Mouse (Mus musculus) heart, postnatal 14 days (tissue): ENCODE measurements around the gene C6. TPM values are rescaled to one million over a fixed set of nuclear protein-coding genes. Genes with fewer than 3 reads are reported as not detected.

Experiments
- total RNA-seq, 2 experiments: library from RNA; stranded (reverse); gene quantifications; 2 replicates each; pipeline ENCODE4 v1.2.3; 2021

Gene C6
- total RNA-seq, 2 experiments from 2014 or later = 0.12 to 0.33 TPM

Other genes starting within 250 kb of the C6 start
- gene Mroh2b, start 171.6 kb downstream of the C6 start, total RNA-seq = not detected